Mouse (Mus musculus) kidney, postnatal 25 days (tissue): Measurements from ENCODE around the gene Zdhhc5.

ENCODE experiments used
- DNase-seq, 2 experiments: peaks; one replicate each; pipeline ENCODE4 v3.0.0; 2021; ENCODE audit warnings: mixed read lengths in 2 of 2

Zdhhc5 gene

DNA sequence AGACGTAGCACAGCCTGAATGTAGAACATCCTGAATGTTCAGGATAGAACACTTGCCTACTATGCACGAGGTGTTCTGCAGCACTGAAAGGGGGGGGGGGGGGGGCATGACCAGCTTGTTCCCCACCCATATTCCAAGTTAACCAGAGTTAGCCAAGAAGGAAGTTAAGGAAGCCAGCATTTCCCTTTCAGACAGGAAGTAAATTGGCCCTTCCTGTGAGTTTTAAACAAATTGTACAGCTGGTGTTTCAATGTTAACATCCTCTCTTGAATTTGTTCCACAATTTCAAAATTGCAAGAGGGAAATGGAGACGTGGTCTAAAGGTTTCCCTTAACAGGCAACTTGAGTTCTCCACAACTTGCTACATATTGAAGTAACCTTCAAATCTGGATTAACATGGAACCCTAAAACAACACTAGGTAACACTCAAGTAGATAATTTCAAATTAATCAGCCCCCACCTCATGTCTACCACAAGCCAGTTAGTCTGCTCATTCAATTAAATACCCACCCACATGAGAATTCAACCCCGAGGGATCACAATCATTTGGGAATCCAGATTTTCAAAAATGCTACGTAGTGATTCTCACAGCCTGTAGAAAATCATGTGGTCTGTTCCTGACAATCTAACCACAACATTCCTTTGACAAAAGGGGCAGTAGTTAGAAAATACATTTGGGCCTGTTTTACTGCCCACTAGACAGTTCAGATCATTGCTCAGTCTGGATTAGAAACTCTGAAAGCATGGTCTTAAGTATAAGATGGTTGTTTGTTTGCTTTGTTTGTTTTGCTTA lies 76.4 kb downstream of the Zdhhc5 start:
- DNase-seq: no peak
